8 mouse cellular contexts compared by ENCODE assay signal in the genomic region with DNA sequence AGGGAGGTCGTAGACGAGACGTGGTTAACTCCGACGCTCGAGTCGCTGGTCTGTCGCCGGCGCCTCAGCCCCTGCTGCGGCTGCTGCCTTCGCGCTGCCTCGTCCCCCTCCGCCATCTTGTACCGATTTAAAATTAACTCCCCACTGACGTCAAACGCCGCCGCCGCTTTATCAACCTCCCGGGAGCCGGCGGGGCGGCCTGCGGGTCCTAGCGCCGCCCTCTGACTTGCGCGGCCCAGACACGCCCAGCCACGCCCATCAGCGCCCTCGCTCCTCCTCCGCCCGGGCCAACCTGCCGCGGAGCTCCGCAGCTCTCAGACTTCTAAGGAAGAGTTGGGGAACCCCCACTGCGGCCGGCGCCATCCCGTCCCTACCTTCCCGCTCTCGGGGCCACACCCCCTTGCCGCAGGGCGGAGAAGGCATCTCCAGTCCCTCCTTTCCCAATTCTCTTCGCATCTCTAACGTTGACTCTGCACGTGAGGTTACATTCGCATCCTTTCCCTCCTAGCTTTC. TPM values are rescaled to one million over a fixed set of nuclear protein-coding genes. Genes with fewer than 3 reads are reported as not detected.
DNase-seq lines count a peak whose midpoint lies in the region; ATAC-seq and TF ChIP-seq lines count a peak whose summit lies in the region.

A gene (minus strand): TSS at position 213 of the 513 bp plus-strand sequence.

- peak within 1 kb of the TSS; percentile 84 for H3K27ac ChIP-seq in heart, embryonic 11.5 days (ENCODE audit: low read depth, low read length)
- H3K27ac ChIP-seq in kidney, embryonic 16.5 days (ENCODE audit: low read length) = peak within 1 kb of the TSS; percentile 97
- H3K27ac ChIP-seq in liver, adult 2 months (replicated peaks; ENCODE audit: insufficient read depth, low read depth, low read length) = peak within 1 kb of the TSS; percentile 99

- peak within 1 kb of the TSS; percentile 97 for H3K4me3 ChIP-seq in heart, embryonic 11.5 days (ENCODE audit: low read depth, low read length)
- peak within 1 kb of the TSS; percentile 97 for H3K4me3 ChIP-seq in kidney, embryonic 16.5 days (ENCODE audit: low read length)
- peak within 1 kb of the TSS; percentile 78 for H3K4me3 ChIP-seq in liver, adult 2 months (ENCODE audit: insufficient read depth, low read depth, low read length)
- peak within 1 kb of the TSS; percentile 54 for H3K4me3 ChIP-seq in myocyte

- peak within 1 kb of the TSS; percentile 84 for H3K9ac ChIP-seq in heart, embryonic 11.5 days (ENCODE audit: low read depth, low read length)
- peak within 1 kb of the TSS; percentile 96 for H3K9ac ChIP-seq in kidney, embryonic 16.5 days (replicated peaks; ENCODE audit: low read length)
- H3K9ac ChIP-seq in liver, adult 2 months (ENCODE audit: low read depth, low read length) = peak within 1 kb of the TSS; percentile 97

- no peak for TF ChIP-seq CTCF in liver, adult 2 months (IDR thresholded peaks at IDR 0.05; ENCODE audit: low read depth, low read length)

- ATAC-seq in erythroblast, adult 5-6 weeks (replicated peaks; ENCODE audit: low FRiP score, poor library complexity, severe bottlenecking) = peak; percentile 93
- ATAC-seq in heart, embryonic 11.5 days (replicated peaks; ENCODE audit: insufficient number of reproducible peaks, low FRiP score, low TSS enrichment) = peak; percentile 93
- peak; percentile 93 for ATAC-seq in kidney, embryonic 16.5 days (ENCODE audit: low FRiP score, low TSS enrichment)

- no peaks in the 10 kb centered on the region for H3K36me3 ChIP-seq in heart, embryonic 11.5 days (ENCODE audit: control insufficient read depth, insufficient read depth, low read length)
- H3K36me3 ChIP-seq in kidney, embryonic 16.5 days (ENCODE audit: insufficient read depth, low read length) = no peaks in the 10 kb centered on the region
- no peaks in the 10 kb centered on the region for H3K36me3 ChIP-seq in liver, adult 2 months (ENCODE audit: control insufficient read depth, insufficient read depth, low read length)
- no peaks in the 10 kb centered on the region for H3K36me3 ChIP-seq in myocyte (ENCODE audit: control insufficient read depth, insufficient read depth)
- H3K36me3 ChIP-seq in splenic B cell, adult 2 months (ENCODE audit: control insufficient read depth, insufficient read depth, low read length, poor library complexity, severe bottlenecking) = no peaks in the 10 kb centered on the region

- WGBS in heart, embryonic 11.5 days (ENCODE audit: insufficient replicate concordance) = under 1% methylated on average over 50 of the region's 51 CpGs
- WGBS in kidney, embryonic 16.5 days = under 1% methylated on average over 50 of the region's 51 CpGs
- WGBS in liver, adult 2 months = under 1% methylated on average over 51 of the region's 51 CpGs

- no peaks in the 10 kb centered on the region for H3K27me3 ChIP-seq in heart, embryonic 11.5 days (ENCODE audit: control insufficient read depth, insufficient read depth, low read length)
- peaks cover 17% of the 10 kb centered on the region for H3K27me3 ChIP-seq in kidney, embryonic 16.5 days (ENCODE audit: insufficient read depth, low read length)
- no peaks in the 10 kb centered on the region for H3K27me3 ChIP-seq in liver, adult 2 months (ENCODE audit: control insufficient read depth, insufficient read depth, low read length)
- no peaks in the 10 kb centered on the region for H3K27me3 ChIP-seq in myocyte (ENCODE audit: control insufficient read depth, insufficient read depth, insufficient read length)
- no peaks in the 10 kb centered on the region for H3K27me3 ChIP-seq in splenic B cell, adult 2 months (ENCODE audit: control insufficient read depth, insufficient read depth, low read length, poor library complexity, severe bottlenecking)

- peaks cover 27% of the 10 kb centered on the region for H3K4me1 ChIP-seq in heart, embryonic 11.5 days (ENCODE audit: control insufficient read depth, insufficient read depth, low read length)
- H3K4me1 ChIP-seq in kidney, embryonic 16.5 days (ENCODE audit: insufficient read depth, low read length) = peaks cover 31% of the 10 kb centered on the region
- H3K4me1 ChIP-seq in liver, adult 2 months (ENCODE audit: control insufficient read depth, insufficient read depth, low read length) = peaks cover 14% of the 10 kb centered on the region

- DNase-seq in B cell, adult 2 months = peak; percentile 96 to 97
- DNase-seq in brain, adult 2 months (ENCODE audit: low read depth, low spot score) = peak; percentile 97
- peak; percentile 81 for DNase-seq in liver, adult 2 months (ENCODE audit: extremely low read depth, low read depth, low spot score)
- peak; percentile 95 for DNase-seq in splenic B cell, adult 2 months (ENCODE audit: low read depth, low spot score)

- peak within 1 kb of the TSS; percentile 83 for H3K4me2 ChIP-seq in heart, embryonic 11.5 days
- peak within 1 kb of the TSS; percentile 81 for H3K4me2 ChIP-seq in kidney, embryonic 16.5 days (replicated peaks; ENCODE audit: low read depth, low read length)
- H3K4me2 ChIP-seq in myocyte (ENCODE audit: low read depth) = peak within 1 kb of the TSS; percentile 89

- H3K9me3 ChIP-seq in heart, embryonic 11.5 days (replicated peaks; ENCODE audit: control insufficient read depth, low read length) = no peaks in the 10 kb centered on the region
- H3K9me3 ChIP-seq in kidney, embryonic 16.5 days (ENCODE audit: low read length) = no peaks in the 10 kb centered on the region

- peaks cover 23% of the 10 kb centered on the region for H3K79me2 ChIP-seq in liver, adult 2 months (ENCODE audit: control insufficient read depth, insufficient read depth, low read length)
- peaks cover 42% of the 10 kb centered on the region for H3K79me2 ChIP-seq in myocyte (ENCODE audit: control insufficient read depth, insufficient read depth)

- TF ChIP-seq POLR2A in liver, adult 2 months (IDR thresholded peaks at IDR 0.05; ENCODE audit: extremely low read depth, insufficient read depth, low read length) = peak; percentile 94
- TF ChIP-seq POLR2A in myocyte (IDR thresholded peaks at IDR 0.05; ENCODE audit: insufficient read length, low read depth) = peak; percentile 93

- peak within 1 kb of the TSS; percentile 84 for H3ac ChIP-seq in myocyte (ENCODE audit: control insufficient read depth, insufficient read length)

TF ChIP-seq in myocyte, 11 proteins besides CTCF, POLR2A, EP300 and RAD21:
- TF ChIP-seq TCF3 (IDR thresholded peaks at IDR 0.05; ENCODE audit: insufficient read length, low read depth) (no peak), POLR2AphosphoS2 (IDR thresholded peaks at IDR 0.05; ENCODE audit: insufficient read length, low read depth) (peak; percentile 89), REST (IDR thresholded peaks at IDR 0.05; ENCODE audit: insufficient read depth, insufficient read length) (no peak), MAX (IDR thresholded peaks at IDR 0.05; ENCODE audit: low read depth) (no peak), MYOG (IDR thresholded peaks at IDR 0.05; ENCODE audit: control insufficient read depth in 1 of 3, insufficient read depth in 1 of 3, insufficient read length in 2 of 3, low read depth in 2 of 3) (peak in 1 of 3 experiments; percentile 40), MYOD1 (IDR thresholded peaks at IDR 0.05; ENCODE audit: control insufficient read depth in 1 of 3, insufficient read length in 2 of 3, low read depth in 2 of 3) (peak in 1 of 3 experiments; percentile 17), TCF12 (IDR thresholded peaks at IDR 0.05; ENCODE audit: insufficient read depth, poor library complexity, severe bottlenecking) (no peak), E2F4 (IDR thresholded peaks at IDR 0.05; ENCODE audit: insufficient read depth) (peak; percentile 73)

RNA-seq across cellular contexts. Expression of the gene that starts here (rescaled TPM):
- total RNA-seq in erythroblast, adult 5-6 weeks (2015; ENCODE audit: low replicate concordance) = 16.7 and 30.1 TPM in 2 replicates
- 21.6 and 38.2 TPM in 2 replicates for total RNA-seq in erythroblast, adult 5-6 weeks (2017; ENCODE audit: low replicate concordance)
- polyA plus RNA-seq in heart, embryonic 11.5 days (2014; fragmentation: Nextera tagmentation; extraction: Ambion mirVana) = 31.0 and 37.6 TPM in 2 replicates
- polyA plus RNA-seq in kidney, embryonic 16.5 days (2015; fragmentation: Nextera tagmentation; extraction: Ambion mirVana) = 42.3 and 42.4 TPM in 2 replicates
- 64.2 and 77.9 TPM in 2 replicates for total RNA-seq in liver, adult 2 months (2014; rRNA removed)
- 25.8 and 28.2 TPM in 2 replicates for polyA plus RNA-seq in liver, adult 2 months (2012; rRNA removed)
- 13.9 TPM for polyA plus RNA-seq in myocyte (2012; fragmentation: generic; extraction: Trizol)

Comparison
In these comparisons a context has a peak if more than half of its experiments do, and no peak if none do; other contexts are left out.
1. Peak in every context shown above with its lines: DNase-seq, ATAC-seq, H3K4me3 ChIP-seq and H3K27ac ChIP-seq.